Mouse (Mus musculus) liver, embryonic 14 days (tissue): ENCODE data around the gene Olfr237-ps1. TPM values are rescaled to one million over a fixed set of nuclear protein-coding genes. Genes with fewer than 3 reads are reported as not detected.

Experiments
- polyA plus RNA-seq: library from polyadenylated mRNA; depleted of rRNA; stranded (reverse); fragments of >200 nt; gene quantifications from 2 replicates; pipeline ENCODE4 v1.2.3, GENCODE M21; 2012; rRNA removed

Gene Olfr237-ps1
- not detected in 2 replicates for polyA plus RNA-seq

GRCm38 (mm10) chr6:43146267-43146666, at the start of gene Olfr237-ps1:
Gene Olfr237-ps1 (plus strand): TSS chr6:43146567.

GRCm38 (mm10) chr6:43106069-43106468, 40.3 kb upstream of the Olfr237-ps1 start, which contains the start of gene Olfr441:
Gene Olfr441 (plus strand): TSS chr6:43106369.

DNA sequence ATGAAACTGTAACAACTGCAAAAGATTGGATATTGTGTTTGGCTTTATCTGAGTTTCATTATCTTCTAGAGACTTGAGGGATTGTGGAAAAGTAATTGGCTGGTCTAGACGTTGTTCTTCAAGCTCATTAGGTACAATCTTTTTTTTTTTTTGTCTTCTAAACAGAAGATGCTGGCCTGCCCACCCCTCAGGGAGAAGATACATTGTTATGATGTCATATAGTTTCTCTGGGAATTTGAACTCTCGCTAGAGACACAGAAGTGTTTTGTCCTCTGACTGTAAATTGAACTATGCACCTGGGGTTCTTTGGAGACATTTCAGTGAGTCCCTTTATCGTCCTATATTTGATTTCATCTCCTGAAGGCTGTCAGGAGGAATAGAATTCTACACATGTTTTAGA, 16.6 kb downstream of the Olfr237-ps1 start, which contains the start of gene Olfr437:
TSS of gene Olfr437 (plus strand) at position 301 of the 400 bp plus-strand sequence.

GRCm38 (mm10) chr6:43171840-43172239, 25.5 kb downstream of the Olfr237-ps1 start, which contains the start of gene Olfr13:
Gene Olfr13 (plus strand): TSS chr6:43172140.

GRCm38 (mm10) chr6:43196781-43197180, 50.4 kb downstream of the Olfr237-ps1 start, which contains the start of gene Olfr435:
Gene Olfr435 (plus strand): TSS chr6:43197146.

Other genes starting within 250 kb of the Olfr237-ps1 start
- gene Olfr447, start 237.7 kb upstream of the Olfr237-ps1 start, polyA plus RNA-seq = not detected in 2 replicates
- not detected in 2 replicates for gene Olfr446, start 225.2 kb upstream of the Olfr237-ps1 start, polyA plus RNA-seq
- gene Olfr444, start 197.5 kb upstream of the Olfr237-ps1 start, polyA plus RNA-seq = not detected in 2 replicates
- gene Olfr441, start 40.2 kb upstream of the Olfr237-ps1 start, polyA plus RNA-seq = not detected in 2 replicates
- not detected in 2 replicates for gene Olfr437, start 16.7 kb downstream of the Olfr237-ps1 start, polyA plus RNA-seq
- gene Olfr13, start 25.6 kb downstream of the Olfr237-ps1 start, polyA plus RNA-seq = not detected in 2 replicates
- gene Olfr435, start 50.6 kb downstream of the Olfr237-ps1 start, polyA plus RNA-seq = not detected in 2 replicates
- gene Olfr434, start 66.5 kb downstream of the Olfr237-ps1 start, polyA plus RNA-seq = not detected in 2 replicates
- not detected in 2 replicates for gene Olfr47, start 85.0 kb downstream of the Olfr237-ps1 start, polyA plus RNA-seq
- 2.4 and 2.5 TPM in 2 replicates for gene Arhgef5, start 119.0 kb downstream of the Olfr237-ps1 start, polyA plus RNA-seq
- gene Nobox, start 163.0 kb downstream of the Olfr237-ps1 start, polyA plus RNA-seq = 0.05 TPM in 1 of 2 replicates, not detected in the other